Mouse (Mus musculus): ENCODE results near the gene Kcnc3.

GRCm38 (mm10) chr7:44548497-44549087, 41.9 kb upstream of the Kcnc3 start, which contains the start of gene Pold1:
- TF ChIP-seq MAX (IDR thresholded peaks at IDR 0.05), result peak; percentile 46
- TF ChIP-seq USF1 (IDR thresholded peaks at IDR 0.05; ENCODE audit: low read depth), result no peak
- peak; percentile 56 for TF ChIP-seq CTCF (IDR thresholded peaks at IDR 0.05; ENCODE audit: control insufficient read depth, insufficient read depth, insufficient read length)

All from C2C12 (cell line).